Mouse (Mus musculus) layer of hippocampus, adult 9-11 months (tissue): ENCODE measurements around the gene Pycr2.

Source experiments
- DNase-seq: peaks from one replicate; pipeline ENCODE4 v3.0.0; 2022

Pycr2 gene

GRCm38 (mm10) chr1:180942166-180943031, 38.3 kb downstream of the Pycr2 start, which contains the start of gene Tmem63a:
Gene Tmem63a, plus strand, starts transcription at chr1:180942344.
- DNase-seq, result peak; percentile 63

- DNase-seq, result no peak
Measured at GRCm38 (mm10) chr1:180943032-180943644, 39.0 kb downstream of the Pycr2 start.

- DNase-seq, result no peak
Measured at GRCm38 (mm10) chr1:180943896-180944295, 39.8 kb downstream of the Pycr2 start.

GRCm38 (mm10) chr1:180944553-180944952, 40.5 kb downstream of the Pycr2 start:
- peak; percentile 43 for DNase-seq

GRCm38 (mm10) chr1:180945001-180945980, 41.2 kb downstream of the Pycr2 start:
- peak; percentile 76 for DNase-seq

GRCm38 (mm10) chr1:180946448-180946847, 42.4 kb downstream of the Pycr2 start:
- DNase-seq, result no peak

GRCm38 (mm10) chr1:180952085-180952746, 48.1 kb downstream of the Pycr2 start:
- DNase-seq, result no peak

- DNase-seq, result no peak
Measured at GRCm38 (mm10) chr1:180952808-180953207, 48.7 kb downstream of the Pycr2 start.

- DNase-seq, result no peak
Measured at GRCm38 (mm10) chr1:180956401-180956800, 52.3 kb downstream of the Pycr2 start.

- no peak for DNase-seq
Measured at GRCm38 (mm10) chr1:180956973-180957381, 52.9 kb downstream of the Pycr2 start.
